Mouse (Mus musculus): ENCODE measurements around the gene Skiv2l.
A peak's percentile ranks its signal among the peaks of the same experiment; 100 is the strongest.

Gene Skiv2l

DNA sequence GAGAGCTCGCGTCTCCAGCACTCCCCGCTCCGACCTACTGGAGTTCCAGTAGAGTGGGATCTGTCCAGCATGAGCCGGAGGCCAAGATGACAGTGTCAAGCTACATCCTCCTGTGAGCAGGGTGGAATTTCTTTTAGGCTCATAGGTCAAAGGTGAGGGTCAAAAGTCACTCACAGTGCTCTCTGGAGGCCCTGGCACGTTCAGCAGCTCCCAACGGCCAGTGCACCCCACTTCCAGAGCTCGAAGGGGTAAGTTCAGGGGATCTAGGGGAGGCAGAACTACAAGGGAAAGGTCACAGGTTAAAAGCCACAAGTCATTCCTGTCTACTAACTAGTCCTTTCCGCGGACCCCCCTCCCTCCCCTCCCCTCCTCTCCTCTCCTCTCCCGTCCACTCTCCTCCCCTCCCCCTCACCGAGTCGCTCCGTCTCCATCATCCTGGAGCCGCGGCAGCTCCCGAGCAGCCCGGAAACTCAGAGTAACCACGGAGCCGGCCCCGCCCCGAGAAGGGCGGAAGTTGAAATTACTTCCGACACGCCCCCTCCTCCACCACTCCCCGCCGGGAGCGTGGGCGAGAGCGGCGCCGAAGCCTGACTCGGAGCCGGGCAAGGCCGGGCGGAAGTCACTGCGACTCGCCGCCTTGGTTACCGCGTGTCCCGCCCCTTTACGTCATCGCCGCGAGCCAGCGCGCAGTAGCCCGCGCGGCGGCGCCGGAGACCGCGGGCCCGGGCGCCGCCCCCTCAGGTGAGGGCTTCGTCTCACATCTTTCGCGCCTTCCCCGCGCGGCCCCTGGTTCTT, at the start of gene Skiv2l, which contains the start of gene Nelfe:
Gene Skiv2l (minus strand): TSS at position 489 of the 795 bp plus-strand sequence.
Gene Nelfe (plus strand): TSS at position 670 of the 795 bp plus-strand sequence.
- peak; percentile 92 for DNase-seq (ENCODE audit: low read depth)

DNA sequence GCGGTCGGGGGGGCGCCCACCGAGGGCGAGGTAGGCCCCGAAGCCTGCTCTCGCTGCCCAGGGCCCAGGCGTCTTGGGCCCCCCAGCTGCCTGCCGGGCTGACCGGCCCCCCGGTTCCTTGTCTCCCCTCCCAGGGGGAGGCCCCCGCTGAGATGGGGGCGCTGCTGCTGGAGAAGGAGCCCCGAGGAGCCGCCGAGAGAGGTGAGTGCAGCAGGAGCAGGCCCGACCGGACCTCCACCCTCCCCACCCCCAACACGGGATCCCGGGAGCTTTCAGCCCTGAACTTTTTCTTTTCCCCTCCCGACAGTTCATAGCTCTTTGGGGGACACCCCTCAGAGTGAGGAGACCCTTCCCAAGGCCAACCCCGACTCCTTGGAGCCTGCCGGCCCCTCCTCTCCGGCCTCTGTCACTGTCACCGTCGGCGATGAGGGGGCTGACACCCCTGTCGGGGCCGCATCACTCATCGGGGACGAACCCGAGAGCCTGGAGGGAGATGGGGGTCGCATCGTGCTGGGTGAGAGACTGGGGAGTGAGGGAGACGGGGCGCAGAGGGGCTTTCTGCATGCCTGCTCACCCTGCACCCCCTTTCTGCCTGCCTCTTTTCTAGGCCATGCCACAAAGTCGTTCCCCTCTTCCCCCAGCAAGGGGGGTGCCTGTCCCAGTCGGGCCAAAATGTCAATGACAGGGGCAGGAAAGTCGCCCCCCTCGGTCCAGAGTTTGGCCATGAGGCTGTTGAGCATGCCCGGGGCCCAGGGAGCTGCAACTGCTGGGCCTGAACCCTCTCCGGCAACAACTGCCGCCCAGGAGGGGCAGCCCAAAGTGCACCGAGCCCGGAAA, 49.3 kb upstream of the Skiv2l start:
- no peak for DNase-seq (ENCODE audit: low read depth)

DNA sequence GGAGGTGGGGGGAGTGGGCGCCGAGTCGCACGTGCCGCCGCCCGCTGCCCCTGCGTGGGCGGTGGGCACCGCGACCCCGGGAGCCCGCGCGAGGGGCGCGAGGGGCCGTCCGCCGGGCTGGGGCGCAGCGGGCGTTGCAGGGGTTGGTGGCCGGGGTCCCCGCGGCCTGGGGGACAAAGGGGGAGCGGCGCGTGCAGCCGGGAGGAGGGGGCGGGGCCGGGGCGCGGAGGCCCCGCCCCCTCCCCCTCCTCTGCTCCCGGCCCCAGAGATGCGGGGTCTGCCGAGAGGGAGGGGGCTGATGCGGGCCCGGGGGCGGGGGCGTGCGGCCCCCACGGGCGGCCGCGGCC, 48.7 kb upstream of the Skiv2l start:
- no peak for DNase-seq (ENCODE audit: low read depth)

DNA sequence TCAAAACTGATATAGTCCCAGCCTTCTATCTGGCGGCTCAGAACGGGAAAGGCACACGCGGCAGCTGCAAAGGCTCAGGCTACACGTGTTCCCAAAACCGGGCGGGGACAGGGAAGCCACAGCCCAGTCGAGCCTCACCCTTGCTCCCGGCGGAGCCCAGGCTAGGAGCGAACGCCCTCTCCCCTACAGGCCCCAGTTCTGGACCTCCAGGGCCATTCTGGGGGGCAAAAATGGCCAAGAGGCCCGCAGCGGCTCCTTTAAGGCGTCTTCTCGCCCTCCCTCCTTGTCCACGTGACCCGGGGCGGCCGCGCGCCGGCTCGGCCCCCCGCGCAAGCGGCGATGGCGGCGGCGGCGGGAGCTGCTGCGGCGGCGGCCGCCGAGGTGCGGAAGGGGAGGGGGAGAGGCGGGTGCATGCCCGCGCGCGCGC, 48.2 kb upstream of the Skiv2l start, which contains the start of the genes C2 and Ehmt2:
Gene C2 (minus strand): TSS at position 106 of the 427 bp plus-strand sequence.
Gene Ehmt2 (plus strand): TSS at position 310 of the 427 bp plus-strand sequence.
- DNase-seq (ENCODE audit: low read depth), result no peak

DNA sequence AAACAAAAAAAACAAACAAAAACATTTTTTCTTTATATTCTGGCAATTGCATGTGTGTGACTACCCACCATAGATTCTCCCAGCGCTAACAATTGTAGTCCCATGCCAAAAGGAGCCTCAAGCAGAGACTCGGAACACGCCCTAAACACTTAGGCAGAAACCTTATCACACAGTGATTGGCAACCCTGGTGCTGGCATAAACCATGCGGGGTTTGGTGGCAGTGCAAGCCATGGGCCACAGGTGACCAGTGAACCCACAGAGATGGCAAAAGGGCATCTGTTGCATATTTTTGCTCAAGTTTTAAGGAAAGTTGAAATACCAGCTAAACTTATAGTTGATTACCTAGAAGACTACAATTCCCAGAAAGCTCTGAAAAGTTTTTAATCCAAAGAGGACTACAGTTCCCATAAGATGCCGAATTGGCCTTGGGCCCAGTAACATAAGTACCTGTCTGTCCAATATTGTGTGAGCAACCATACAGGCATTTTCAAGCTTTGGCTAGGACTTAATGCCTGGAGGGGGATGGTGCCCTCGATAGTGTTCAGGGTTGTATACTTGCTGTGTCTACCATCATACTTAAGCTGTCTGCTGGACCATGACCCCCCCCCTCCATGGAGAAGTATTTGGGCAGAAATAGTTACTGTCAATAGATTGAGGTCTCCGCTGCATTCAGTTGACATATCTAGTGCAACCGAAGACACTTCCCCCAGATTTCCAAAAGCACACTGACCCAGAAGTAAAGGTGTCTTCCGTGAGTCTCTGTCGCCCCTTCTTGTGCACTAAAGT, 47.6 kb upstream of the Skiv2l start:
- DNase-seq (ENCODE audit: low read depth), result no peak

DNA sequence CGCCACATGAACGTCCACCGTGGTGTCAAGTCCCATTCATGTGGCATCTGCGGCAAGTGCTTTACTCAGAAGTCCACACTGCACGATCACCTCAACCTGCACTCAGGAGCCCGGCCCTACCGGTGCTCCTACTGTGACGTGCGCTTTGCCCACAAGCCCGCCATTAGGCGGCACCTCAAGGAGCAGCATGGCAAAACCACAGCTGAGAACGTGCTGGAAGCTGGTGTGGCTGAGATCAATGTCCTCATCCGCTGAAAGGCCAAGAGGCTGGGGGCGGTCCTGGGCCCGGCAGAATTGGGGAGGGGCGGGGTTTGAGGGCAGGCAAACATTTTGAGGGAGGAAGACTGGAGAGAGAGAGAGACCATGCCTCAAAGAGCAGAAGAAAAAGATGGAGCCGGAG, 46.4 kb upstream of the Skiv2l start:
- DNase-seq (ENCODE audit: low read depth), result no peak

DNA sequence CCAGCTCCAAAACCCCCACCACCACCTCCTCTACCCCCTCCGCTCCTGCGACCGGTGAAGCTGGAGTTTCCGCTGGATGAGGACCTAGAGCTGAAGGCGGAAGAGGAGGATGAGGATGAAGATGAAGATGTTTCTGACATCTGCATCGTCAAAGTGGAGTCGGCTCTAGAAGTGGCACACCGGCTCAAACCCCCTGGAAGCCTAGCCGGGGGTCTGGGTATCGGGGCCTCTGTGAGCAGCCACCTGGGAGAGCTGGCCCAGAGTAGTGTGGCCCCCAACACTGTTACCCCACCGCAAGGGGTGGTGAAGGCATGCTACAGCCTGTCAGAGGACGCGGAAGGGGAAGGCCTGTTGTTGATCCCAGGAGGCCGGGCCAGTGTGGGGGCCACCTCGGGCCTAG, 45.7 kb upstream of the Skiv2l start:
- DNase-seq (ENCODE audit: low read depth), result no peak

DNA sequence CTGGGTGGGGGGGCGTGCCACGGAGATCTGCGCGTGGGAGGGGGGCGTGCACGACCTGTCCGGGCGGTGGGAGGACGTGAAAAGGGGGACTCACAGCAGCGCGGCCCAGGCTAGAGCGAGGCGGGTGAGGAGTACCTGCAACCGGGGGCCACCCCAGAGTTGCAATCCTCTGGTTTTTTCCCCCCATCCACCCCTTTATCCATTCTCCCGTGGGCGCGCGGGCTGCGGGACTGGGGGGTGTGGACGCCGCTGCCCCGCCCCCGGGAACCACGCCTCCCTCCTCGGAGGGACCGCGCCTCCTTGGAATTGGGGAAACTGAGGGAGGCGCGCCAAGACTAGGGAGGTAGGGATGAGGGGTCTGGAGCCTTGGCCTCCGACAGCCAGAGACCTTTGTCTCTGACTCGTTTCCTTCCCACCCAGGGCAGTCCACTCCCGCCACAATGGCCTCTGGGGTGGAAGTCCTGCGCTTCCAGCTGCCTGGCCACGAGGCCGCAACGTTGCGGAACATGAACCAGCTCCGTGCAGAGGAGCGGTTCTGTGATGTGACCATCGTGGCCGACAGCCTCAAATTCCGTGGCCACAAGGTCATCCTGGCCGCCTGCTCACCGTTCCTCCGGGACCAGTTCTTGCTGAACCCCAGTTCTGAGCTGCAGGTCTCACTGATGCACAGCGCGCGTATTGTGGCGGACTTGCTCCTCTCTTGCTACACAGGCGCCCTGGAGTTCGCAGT, 45.0 kb upstream of the Skiv2l start:
- DNase-seq (ENCODE audit: low read depth), result no peak

DNA sequence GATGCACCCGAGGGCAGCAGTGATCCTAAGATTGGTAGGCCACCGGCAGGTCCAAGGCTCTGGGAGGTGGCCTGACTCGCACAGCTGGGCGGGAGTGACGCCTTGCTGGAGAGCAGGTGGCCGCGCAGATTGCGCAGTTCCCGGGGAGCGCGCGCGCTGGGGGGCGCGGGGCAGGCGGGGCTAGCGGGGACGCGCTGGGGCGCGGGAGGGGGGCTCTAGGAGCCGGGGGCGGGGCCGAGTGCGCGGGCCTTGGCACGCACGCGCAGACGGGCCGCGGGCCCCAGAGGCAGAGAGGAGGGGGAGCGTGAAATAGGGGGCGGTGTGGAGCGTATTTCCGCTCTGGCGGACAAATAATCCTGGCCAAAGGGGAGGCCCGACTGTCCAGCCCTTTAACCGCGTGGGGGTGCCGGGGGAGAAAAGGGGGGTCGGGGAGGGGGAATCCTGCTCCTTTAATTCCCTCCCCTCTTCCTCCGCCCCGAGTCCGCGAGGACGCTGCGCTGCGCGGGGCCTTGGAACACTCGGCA, 44.1 kb upstream of the Skiv2l start:
- peak; percentile 79 for DNase-seq (ENCODE audit: low read depth)

DNA sequence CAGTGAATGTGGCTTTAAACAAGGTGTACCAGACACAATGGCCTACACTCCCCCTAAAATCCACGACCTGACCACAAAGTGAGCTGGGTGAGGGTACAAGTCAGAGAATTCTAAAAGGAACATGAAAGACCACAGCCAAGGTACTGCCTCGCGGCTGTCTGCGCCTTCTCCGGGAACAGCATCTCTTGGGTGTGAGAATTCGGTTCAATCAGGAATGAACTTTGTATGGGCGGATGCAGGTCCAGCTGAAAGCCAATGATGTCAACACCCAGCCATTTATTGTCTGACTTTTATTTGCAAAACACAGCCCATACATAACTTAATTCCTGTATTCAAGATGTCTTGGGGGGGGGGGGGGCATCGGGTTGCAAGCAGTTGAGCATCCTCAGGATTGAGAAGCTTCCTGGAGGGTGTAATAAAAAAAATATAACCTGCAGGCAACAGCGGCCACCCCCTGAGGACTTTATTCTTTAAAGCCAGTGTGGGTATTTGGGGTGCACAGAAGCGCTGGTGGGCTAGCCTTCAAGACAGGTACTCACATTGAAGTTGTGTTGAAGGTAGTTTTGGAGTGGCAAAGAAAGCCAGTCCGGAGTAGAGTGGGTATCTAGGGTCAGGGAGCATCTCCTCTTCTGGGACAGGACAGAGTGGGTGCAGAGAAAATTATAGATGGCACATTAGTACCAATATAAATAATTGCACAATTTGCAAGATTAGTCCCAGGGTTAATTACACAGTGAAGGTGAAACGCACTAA, 43.2 kb upstream of the Skiv2l start:
- DNase-seq (ENCODE audit: low read depth), result no peak

DNA sequence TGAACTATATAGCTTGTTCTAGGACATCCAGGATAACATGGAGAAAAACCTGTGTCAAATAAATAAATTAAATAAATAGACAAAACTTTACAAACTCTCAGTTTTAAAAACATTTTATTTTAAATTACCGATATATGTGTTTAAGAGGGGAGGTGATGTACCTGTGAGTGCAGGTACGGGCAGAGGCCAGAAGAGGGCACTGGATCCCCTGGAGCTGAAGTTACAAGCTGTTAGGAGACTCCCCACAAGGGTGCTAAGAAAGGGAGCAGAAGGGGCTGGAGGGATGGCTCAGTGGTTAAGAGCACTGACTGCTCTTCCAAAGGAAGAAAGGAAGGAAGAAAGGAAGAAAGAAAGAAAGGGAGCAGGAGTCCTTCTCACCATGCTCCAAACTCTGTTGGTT, 41.4 kb upstream of the Skiv2l start:
- DNase-seq (ENCODE audit: low read depth), result no peak

DNA sequence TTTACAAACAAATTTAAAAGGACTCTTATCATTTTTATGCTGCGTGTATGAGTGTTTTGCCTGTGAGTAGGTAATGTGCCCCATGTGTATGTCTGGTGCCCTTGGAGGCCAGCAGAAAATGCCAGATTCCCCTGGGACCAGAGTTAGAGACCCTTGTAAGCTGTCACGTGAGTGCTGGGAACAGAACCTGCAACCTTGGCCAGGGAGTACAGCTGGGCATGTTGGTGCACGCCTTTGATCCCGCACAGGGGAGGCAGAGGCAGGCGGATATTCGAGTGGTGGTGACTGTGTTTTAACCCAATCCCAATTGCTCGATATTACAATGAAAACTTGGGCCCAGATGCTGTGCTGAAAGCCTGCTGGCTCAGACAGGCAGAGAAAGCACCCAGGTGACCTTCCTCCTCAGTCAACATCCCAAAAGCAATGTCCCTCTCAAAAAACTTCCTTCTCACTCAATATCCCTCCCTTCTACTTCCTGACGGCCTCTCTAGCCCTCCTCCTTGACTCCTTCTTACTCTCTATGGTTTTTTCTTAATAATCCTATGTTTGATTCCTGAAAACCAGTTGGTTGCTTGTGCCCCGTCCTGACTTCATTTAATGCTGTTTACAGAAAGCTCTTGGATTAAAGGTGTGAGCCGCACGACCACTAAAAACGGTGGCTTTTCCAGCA, 40.2 kb upstream of the Skiv2l start:
- DNase-seq (ENCODE audit: low read depth), result no peak

DNA sequence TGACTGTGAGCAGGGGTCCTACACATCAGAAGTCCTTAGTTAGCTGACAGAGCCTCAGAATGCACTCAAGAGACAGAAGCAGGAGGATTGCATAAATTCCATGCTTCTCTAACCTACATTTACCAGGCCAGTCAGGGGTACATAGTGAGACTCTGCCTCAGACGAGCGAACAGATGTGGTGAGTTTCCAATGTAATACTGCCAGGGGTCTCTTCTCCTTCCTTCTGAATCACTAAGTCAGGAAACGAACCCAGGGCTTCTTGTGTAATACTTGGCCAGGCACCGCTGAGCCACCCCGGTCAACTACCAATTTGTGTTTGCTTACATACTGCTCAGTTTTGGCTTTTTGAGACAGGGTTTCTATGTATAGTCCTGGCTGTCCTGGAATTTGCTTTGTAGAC, 37.9 kb upstream of the Skiv2l start:
- no peak for DNase-seq (ENCODE audit: low read depth)

DNA sequence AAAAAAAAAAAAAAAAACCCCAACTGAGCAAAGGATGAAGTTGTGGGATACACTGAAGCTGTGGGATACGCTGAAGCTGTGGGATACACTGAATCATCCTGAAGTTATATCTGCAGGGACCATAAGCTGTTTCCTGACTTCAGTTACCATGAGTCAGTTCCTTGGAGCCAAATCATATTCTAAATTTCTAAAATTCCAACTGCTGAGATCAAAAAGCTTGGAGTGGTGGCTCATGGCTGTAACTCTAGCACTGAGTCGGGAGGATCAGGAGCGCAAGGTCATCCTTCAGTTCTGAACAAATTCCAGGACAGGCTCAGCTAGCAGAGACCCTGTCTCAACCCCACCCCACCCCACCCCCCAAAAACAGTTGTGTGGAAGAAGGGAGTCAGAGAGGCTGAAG, 35.6 kb upstream of the Skiv2l start:
- DNase-seq (ENCODE audit: low read depth), result no peak

DNA sequence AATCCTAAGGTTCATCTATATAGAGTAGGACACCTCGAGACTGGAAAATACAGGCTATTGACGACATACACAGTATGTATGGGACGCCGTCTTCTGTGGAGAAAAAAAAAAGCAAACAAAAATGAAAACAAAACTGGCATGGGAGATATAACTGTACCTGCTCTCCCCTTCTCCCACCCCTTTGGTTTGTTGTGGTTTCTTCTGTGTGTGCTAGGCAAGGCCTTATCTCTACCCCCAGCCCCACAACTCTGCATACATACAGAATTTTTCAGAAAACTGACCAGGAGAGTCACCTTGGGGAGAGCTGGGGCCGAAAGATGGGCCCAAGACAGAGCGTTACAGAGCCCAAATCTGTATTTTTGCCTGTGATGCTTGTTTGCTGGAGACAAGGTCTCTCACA, 34.7 kb upstream of the Skiv2l start:
- DNase-seq (ENCODE audit: low read depth), result no peak

DNA sequence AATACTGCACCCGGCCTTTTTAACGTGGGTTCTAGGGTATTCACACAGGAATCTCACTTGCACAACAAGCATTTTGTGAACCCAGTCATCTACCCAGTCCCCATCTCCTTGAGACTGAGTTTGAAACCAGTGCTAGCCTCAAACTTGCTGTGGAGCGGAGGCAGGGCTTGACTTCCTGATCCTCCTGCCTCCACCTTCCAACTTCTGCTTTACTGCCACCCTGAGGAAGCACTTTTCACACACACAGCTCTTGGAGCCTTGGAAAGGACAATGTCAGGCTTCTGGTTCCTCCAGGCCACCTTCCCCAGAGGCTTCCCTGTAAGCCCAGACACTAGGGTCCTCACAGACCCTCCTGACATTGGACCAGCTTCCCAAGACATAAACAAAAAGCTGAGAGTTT, 33.3 kb upstream of the Skiv2l start:
- no peak for DNase-seq (ENCODE audit: low read depth)

DNA sequence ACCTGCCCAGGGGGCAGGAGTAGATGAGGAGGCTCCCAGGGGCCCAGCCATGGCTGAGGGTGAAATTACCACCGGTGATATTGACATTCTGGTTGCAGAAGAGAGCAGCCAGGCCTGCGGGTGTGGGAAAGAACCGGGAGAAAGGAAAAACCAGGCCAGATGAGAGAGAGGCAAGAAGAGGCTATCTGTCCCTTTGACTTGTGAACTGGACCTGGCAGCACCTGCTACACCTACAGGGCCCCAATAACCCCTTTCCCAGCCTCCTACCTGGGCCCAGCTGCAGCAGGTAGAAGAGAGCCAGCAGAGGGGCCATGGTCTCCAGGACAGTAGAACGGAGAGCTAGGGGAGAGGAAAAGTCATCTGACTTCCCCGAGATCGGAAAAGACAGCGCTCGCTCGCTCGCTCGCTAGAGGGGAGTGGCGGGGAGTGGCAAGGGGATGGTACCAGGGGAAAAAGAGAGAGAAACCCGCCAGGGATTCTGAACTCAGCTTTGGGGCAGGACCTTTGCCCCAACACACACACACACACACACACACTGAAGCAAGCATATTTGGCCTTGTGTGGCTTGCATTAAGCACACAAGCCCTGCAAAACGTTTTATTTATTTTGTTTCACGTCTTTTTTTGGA, 31.8 kb upstream of the Skiv2l start, which contains the start of gene Gm20547:
Gene Gm20547 (minus strand): TSS at position 360 of the 628 bp plus-strand sequence.
- DNase-seq (ENCODE audit: low read depth), result no peak

DNA sequence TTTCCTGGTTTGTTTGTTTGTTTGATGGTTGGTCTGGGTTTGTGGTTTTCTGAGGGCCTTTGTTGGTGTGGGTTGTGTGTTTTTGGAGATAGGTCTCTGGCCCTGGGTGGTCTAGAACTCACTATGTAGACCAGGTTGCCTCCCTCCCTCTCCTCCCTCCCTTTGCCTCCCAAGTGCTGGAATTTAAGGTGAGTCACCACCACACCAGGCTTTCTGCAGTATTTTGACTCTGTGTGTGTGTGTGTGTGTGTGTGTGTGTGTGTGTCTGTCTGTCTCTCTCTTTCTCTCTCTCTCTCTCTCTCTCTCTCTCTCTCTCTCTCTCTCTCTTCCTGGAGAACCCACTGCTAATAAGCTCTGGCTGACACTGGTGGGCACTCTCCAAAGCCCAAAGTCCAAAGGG, 31.2 kb upstream of the Skiv2l start:
- no peak for DNase-seq (ENCODE audit: low read depth)

DNA sequence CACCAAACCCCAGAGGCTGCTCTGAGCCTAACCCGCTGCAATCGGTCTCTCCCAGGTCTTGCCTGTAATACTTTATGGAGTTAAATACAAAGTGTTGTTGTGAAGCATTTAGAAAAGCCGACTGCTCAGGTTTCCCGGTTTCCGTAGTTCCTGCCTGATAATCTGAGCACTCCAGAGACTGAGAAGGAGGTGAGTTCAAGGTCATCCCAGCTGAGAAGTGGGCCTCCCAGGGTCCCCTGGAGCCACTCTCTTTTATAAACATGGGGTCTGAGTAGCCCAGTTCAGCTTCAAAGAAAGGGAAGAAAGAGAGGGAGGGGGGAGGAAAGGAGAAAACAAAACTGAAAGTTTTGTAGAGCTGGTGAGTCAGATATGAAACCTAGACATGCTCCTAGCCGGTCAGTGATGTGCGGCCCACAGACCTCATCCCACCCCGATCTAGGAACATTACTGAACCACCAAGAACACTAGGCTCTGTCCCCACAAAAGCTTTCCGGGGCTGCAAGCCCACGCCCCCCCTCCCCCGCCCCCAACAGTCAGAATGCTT, 29.4 kb upstream of the Skiv2l start, which contains the start of gene Zbtb12:
Gene Zbtb12 (plus strand): TSS at position 148 of the 544 bp plus-strand sequence.
- DNase-seq (ENCODE audit: low read depth), result no peak
